ENCODE assay signal across 20 mouse cellular contexts in the genomic region with DNA sequence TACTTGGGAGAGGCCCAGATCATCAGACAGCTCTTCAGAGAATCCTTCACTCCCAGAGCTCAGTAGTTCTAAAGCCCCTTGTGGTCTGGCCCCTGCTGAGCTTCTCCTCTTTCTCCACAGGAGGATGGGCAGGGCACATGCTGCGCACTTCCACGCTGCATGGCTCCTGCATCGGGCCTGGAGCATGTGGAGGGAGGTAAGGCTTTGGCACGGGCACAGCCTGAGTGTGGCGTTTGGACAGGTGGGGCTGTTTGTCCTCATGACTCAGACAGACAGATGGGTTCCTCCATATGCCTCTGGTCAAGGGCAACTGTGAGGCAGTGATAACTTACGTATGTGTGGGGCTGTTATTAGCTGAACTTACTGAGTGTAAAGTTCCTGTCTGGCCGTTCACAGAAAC.
DNase-seq lines count a peak whose midpoint lies in the region; ATAC-seq and TF ChIP-seq lines count a peak whose summit lies in the region.
"Had no signal": no experiment of that assay in that cellular context is flagged by ENCODE, and none has a peak within 500 bp of the region (broad histone marks: within the 10 kb centered on the region; RNA-seq: fewer than 3 reads in every experiment).

No protein-coding gene starts in this region.

- no peak for TF ChIP-seq CTCF in liver, postnatal 0 days (IDR thresholded peaks at IDR 0.05; ENCODE audit: low read depth)

- no peaks in the 10 kb centered on the region for H3K4me1 ChIP-seq in forebrain, embryonic 11.5 days (replicated peaks; ENCODE audit: control insufficient read depth, insufficient read depth, low read length)
- no peaks in the 10 kb centered on the region for H3K4me1 ChIP-seq in forebrain, embryonic 13.5 days
- peaks cover 8% of the 10 kb centered on the region; the same call in 1 of the 2 replicates for H3K4me1 ChIP-seq in liver, postnatal 0 days (ENCODE audit: insufficient read depth)
- H3K4me1 ChIP-seq in liver, embryonic 11.5 days (replicated peaks; ENCODE audit: control insufficient read depth, insufficient read depth, low read length): no peaks in the 10 kb centered on the region
- H3K4me1 ChIP-seq: forebrain, embryonic 15.5 days had no signal

- no peak for ATAC-seq in forebrain, embryonic 11.5 days (replicated peaks; ENCODE audit: low FRiP score)
- ATAC-seq in forebrain, embryonic 13.5 days: no peak
- no peak for ATAC-seq in liver, postnatal 0 days
- no peak for ATAC-seq in liver, embryonic 11.5 days (replicated peaks; ENCODE audit: low FRiP score)
- ATAC-seq in megakaryocyte-erythroid progenitor cell, adult 5-6 weeks (replicated peaks; ENCODE audit: low FRiP score, low TSS enrichment, poor library complexity, severe bottlenecking): peak; percentile 35; the same call in 1 of the 2 replicates
- ATAC-seq: CD4-positive, CD25-positive, alpha-beta regulatory T cell, adult 4 months; forebrain, embryonic 15.5 days had no signal

- H3K4me2 ChIP-seq in forebrain, embryonic 11.5 days (ENCODE audit: low read depth, low read length, severe bottlenecking): no peak overlapping the region
- no peak overlapping the region for H3K4me2 ChIP-seq in forebrain, embryonic 13.5 days
- H3K4me2 ChIP-seq in liver, postnatal 0 days (ENCODE audit: low read depth, low read length): no peak overlapping the region
- no peak overlapping the region for H3K4me2 ChIP-seq in liver, embryonic 11.5 days
- H3K4me2 ChIP-seq: forebrain, embryonic 15.5 days; heart, embryonic 12.5 days; hindbrain, embryonic 14.5 days had no signal

- no peak overlapping the region for H3K4me3 ChIP-seq in forebrain, embryonic 11.5 days (ENCODE audit: low read depth, low read length)
- H3K4me3 ChIP-seq in forebrain, embryonic 13.5 days: no peak overlapping the region
- H3K4me3 ChIP-seq in liver, postnatal 0 days (ENCODE audit: low read depth, low read length): no peak overlapping the region
- no peak overlapping the region for H3K4me3 ChIP-seq in liver, embryonic 11.5 days (ENCODE audit: low read depth, low read length)
- H3K4me3 ChIP-seq: forebrain, embryonic 15.5 days; heart, adult 2 months; heart, embryonic 12.5 days; hindbrain, embryonic 10.5 days had no signal

- TF ChIP-seq EP300 in liver, postnatal 0 days (IDR thresholded peaks at IDR 0.05; ENCODE audit: low read depth): no peak

- 77% methylated on average over 7 of the region's 7 CpGs for WGBS in forebrain, embryonic 11.5 days
- WGBS in forebrain, embryonic 13.5 days: 74% methylated on average over 7 of the region's 7 CpGs
- 66% methylated on average over 7 of the region's 7 CpGs for WGBS in liver, postnatal 0 days (ENCODE audit: insufficient replicate concordance)
- WGBS in liver, embryonic 11.5 days: 73% methylated on average over 7 of the region's 7 CpGs

- H3K9me3 ChIP-seq in forebrain, embryonic 11.5 days (ENCODE audit: control insufficient read depth, low read length): no peaks in the 10 kb centered on the region
- no peaks in the 10 kb centered on the region for H3K9me3 ChIP-seq in forebrain, embryonic 13.5 days (replicated peaks)
- no peaks in the 10 kb centered on the region for H3K9me3 ChIP-seq in liver, postnatal 0 days (ENCODE audit: low read length)
- no peaks in the 10 kb centered on the region for H3K9me3 ChIP-seq in liver, embryonic 11.5 days (ENCODE audit: control insufficient read depth, low read length)
- H3K9me3 ChIP-seq: G1E; heart, embryonic 12.5 days had no signal

- H3K36me3 ChIP-seq in forebrain, embryonic 11.5 days (ENCODE audit: control insufficient read depth, insufficient read depth, low read length): no peaks in the 10 kb centered on the region
- no peaks in the 10 kb centered on the region for H3K36me3 ChIP-seq in forebrain, embryonic 13.5 days (ENCODE audit: poor library complexity, severe bottlenecking)
- H3K36me3 ChIP-seq in liver, postnatal 0 days (replicated peaks; ENCODE audit: insufficient read depth, low read length): no peaks in the 10 kb centered on the region
- no peaks in the 10 kb centered on the region for H3K36me3 ChIP-seq in liver, embryonic 11.5 days (ENCODE audit: control insufficient read depth, insufficient read depth, low read length)
- H3K36me3 ChIP-seq: forebrain, embryonic 15.5 days; G1E; heart, embryonic 12.5 days; hindbrain, embryonic 10.5 days had no signal

- H3K9ac ChIP-seq in forebrain, embryonic 11.5 days (ENCODE audit: low read length): no peak overlapping the region
- H3K9ac ChIP-seq in forebrain, embryonic 13.5 days: no peak overlapping the region
- no peak overlapping the region for H3K9ac ChIP-seq in liver, postnatal 0 days (replicated peaks)
- no peak overlapping the region for H3K9ac ChIP-seq in liver, embryonic 11.5 days (ENCODE audit: low read depth, low read length)
- H3K9ac ChIP-seq: forebrain, embryonic 15.5 days; heart, embryonic 12.5 days; hindbrain, embryonic 14.5 days had no signal

- no peaks in the 10 kb centered on the region for H3K27me3 ChIP-seq in forebrain, embryonic 11.5 days (ENCODE audit: control insufficient read depth, insufficient read depth, low read length)
- H3K27me3 ChIP-seq in forebrain, embryonic 13.5 days: no peaks in the 10 kb centered on the region
- H3K27me3 ChIP-seq in liver, postnatal 0 days (ENCODE audit: insufficient read depth, low read length): no peaks in the 10 kb centered on the region
- H3K27me3 ChIP-seq in liver, embryonic 11.5 days (replicated peaks; ENCODE audit: control insufficient read depth, insufficient read depth, low read length): no peaks in the 10 kb centered on the region
- H3K27me3 ChIP-seq: forebrain, embryonic 15.5 days; heart, embryonic 12.5 days had no signal

- H3K27ac ChIP-seq in forebrain, embryonic 11.5 days (ENCODE audit: low read depth, low read length): no peak overlapping the region
- H3K27ac ChIP-seq in forebrain, embryonic 13.5 days: no peak overlapping the region
- no peak overlapping the region for H3K27ac ChIP-seq in liver, postnatal 0 days (ENCODE audit: low read depth)
- H3K27ac ChIP-seq in liver, embryonic 11.5 days (ENCODE audit: low read depth, low read length): no peak overlapping the region
- H3K27ac ChIP-seq: forebrain, embryonic 15.5 days; heart, adult 2 months; hindbrain, embryonic 10.5 days; hindbrain, embryonic 14.5 days had no signal

- peak; percentile 38 for DNase-seq in forebrain, embryonic 11.5 days (ENCODE audit: low spot score)
- DNase-seq in liver, postnatal 0 days: peak; percentile 13
- DNase-seq in liver, embryonic 11.5 days (ENCODE audit: low spot score): no peak
- DNase-seq in cerebellum, postnatal 14 days: no peak
- DNase-seq in urinary bladder, postnatal 14 days (ENCODE audit: low spot score): no peak
- DNase-seq in spleen, adult 18-20 months: no peak
- DNase-seq: adrenal gland, postnatal 10 days; B cell, adult 2 months; cerebellum, adult 11 months; cerebellum, adult 8-10 months; gastrocnemius, postnatal 10 days; heart, adult 2 months had no signal

Comparison
In these comparisons a context has a peak if more than half of its experiments do, and no peak if none do; other contexts are left out.
1. DNase-seq: peak in forebrain, embryonic 11.5 days (single experiment) and liver, postnatal 0 days (single experiment); none in liver, embryonic 11.5 days (single experiment), cerebellum, postnatal 14 days (0 of 2), urinary bladder, postnatal 14 days (single experiment) and spleen, adult 18-20 months (0 of 2).